Mouse (Mus musculus) adrenal gland, postnatal 36 days (tissue): ENCODE data around the gene Tnfrsf25. TPM values are rescaled to one million over a fixed set of nuclear protein-coding genes. Genes with fewer than 3 reads are reported as not detected.

Experiments
- DNase-seq, 2 experiments: peaks; one replicate each; pipeline ENCODE4 v3.0.0; 2021; ENCODE audit warnings: mixed read lengths in 1 of 2
- total RNA-seq, 2 experiments: library from RNA; stranded (reverse); gene quantifications; 2 replicates each; pipeline ENCODE4 v1.2.3; 2021

Tnfrsf25 gene
- total RNA-seq, 2 experiments from 2014 or later = 1.7 to 3.0 TPM

DNA sequence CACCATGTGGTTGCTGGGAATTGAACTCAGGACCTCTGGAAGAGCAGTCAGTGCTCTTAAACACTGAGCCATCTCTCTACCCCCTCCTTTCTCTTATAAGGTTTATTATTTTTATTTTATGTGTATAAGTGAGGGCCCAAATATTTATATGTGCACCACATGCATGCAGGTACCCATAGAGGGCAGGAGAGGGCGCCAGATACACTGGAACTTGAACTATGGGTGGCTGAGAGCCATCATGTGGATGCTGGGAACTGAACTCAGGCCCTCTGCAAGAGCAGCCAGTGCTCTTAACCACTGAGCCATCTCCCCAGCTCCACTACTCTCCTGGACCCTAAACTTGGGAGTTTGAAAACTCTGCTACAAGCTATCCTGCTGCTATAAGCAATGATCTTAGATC lies 27.9 kb downstream of the Tnfrsf25 start:
- no peak for DNase-seq

DNA sequence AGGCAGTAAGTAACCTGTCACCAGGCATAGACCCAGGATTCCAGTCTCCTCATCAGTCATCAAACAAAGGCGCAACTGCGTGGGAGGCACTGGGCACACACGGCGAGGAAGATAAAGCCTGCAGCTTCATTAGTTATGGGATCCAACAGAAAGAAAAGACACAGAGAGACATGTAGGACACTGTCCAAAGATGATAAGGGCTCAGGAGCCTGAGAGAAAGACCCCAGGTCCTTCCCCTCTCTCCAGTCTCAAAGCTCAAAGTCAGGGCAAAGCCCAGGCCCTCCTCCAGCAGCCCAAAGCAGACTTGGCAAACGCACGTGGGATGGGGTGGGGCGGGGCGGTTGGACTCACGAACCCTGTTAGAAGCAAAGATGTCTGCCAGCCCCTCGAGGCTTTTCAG lies 29.7 kb downstream of the Tnfrsf25 start:
- no peak for DNase-seq

DNA sequence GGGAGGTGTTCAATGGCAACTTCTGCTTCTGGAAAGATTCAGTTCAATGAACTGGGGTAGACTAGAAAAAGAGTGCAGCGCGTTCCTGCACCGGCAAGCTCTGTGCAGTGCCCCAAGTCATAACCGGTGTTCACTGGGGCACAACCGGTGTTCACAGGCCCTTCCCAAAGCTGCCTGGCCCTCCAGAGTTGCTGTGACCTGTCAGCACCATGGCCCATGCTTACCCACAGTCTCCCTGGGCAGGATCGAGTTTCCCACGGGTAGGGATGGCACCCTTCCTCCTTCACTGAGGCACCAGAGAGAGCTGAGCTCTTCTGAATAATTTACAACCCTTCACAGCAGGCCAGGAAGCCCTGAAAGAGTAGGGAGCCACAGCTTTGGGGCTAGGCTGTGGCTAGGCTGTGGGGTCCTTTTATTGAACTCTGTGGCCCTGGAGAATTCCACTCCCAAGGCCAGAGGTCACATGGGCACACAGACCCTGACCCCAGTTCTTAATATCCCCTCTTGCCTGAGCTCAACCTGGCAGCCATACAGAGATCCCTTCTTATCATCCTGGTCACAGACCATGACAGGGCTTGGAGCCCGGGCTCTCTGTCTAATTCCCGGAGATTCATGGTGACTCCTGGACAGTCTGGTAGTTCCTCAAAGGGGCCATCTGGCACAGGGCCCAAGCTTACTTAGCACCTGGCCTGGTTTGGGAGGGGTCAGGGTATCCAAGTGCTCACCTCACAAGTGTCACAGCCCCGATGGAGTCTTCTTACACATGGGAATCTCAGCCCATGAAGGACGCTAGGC lies 30.5 kb downstream of the Tnfrsf25 start:
- no peak for DNase-seq

DNA sequence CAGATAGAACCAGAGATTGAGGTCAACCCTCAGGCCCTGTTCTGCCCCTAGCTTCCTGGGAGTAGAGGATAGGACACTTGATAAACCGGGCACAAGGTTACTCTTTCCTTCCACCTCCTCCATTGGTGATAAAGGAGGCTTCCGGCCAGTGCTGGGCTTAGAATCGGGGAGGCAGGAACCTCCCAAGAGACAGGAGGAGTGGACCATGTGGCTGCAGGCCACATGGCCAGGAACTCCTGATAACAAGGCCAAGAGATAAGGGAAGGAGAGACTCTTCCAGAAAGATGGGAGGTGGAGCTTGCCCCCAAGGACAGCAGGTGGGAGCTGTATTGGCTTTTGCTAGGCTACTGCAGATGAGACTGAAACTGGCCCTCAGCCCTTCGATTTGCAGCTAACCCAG lies 34.8 kb downstream of the Tnfrsf25 start:
- no peak for DNase-seq

DNA sequence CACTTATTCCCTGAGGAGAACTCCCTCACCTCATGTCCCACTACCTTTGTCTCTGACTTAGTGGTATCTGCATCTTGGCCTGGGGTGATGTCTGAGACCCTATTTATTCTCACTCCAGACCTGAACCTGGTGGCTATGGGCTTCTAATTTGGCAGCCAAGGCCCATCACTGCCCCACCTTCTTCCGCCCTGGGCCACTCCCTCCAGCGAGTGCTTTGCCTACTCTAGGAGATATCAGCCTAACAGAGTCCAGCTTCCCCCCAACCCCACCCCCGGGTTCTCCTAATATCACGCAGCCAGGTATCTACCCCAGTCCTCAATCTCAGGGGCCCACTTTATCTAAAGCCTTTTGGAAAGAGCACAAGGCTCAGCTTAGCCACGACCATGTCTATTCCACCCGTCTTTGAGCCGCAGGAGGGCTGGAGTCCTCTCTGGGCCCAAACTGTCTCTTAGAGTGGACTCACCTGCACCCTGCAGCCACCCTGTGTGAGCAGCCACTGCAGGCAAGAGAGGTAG lies 35.8 kb downstream of the Tnfrsf25 start:
- DNase-seq = no peak

DNA sequence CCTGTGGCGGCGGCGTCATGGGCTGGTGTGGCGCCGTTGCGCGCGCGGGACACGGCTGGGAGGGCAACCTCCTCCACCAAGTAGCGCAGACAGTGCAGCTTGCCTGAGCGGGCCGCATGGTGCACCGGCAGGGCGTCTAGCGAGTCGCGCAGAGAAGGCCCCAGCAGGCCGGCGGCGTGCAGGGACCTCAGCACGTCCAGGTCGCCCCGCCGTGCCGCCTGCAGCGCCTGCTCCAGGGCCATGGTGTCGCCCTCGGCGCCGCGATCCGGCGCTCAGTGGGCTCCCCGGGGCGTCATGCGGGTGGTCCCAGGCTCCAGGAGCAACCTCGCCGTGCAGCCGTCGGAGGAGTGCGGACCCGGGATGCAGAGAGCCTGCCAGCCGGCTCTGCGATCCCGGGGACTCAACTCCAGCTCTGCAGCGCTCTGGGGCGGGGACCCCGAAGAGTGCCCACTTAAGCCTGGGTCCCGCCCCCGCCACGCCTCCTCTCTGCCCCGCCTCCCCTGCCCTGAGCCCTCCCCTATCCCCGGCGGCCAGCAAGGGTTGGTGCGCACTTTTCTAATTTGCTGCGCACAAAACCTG lies 36.3 kb downstream of the Tnfrsf25 start, which contains the start of gene Espn:
TSS of gene Espn (minus strand) at position 406 of the 579 bp plus-strand sequence.
- DNase-seq = peak; percentile 72 to 84

DNA sequence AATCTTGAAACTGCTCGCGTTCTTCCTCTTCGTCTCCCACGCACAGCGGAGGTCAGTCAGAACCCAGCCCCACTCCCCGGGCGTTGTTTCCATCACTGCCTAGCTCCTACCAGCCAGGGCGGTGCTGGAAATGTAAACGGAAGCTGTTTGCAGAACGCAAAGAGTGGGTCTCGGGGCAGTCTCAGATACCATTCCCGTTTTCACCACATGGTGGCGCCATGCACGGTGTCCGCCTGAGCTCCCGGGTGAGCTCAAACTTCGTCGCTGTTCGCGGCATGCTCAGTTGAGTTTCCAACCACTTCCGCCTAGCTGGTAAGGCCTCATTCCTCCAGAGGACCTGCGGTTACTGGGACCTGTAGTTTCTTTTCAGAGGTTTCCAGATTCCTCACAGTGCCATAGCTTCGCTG lies 38.0 kb downstream of the Tnfrsf25 start:
- DNase-seq = peak; percentile 85 to 88

DNA sequence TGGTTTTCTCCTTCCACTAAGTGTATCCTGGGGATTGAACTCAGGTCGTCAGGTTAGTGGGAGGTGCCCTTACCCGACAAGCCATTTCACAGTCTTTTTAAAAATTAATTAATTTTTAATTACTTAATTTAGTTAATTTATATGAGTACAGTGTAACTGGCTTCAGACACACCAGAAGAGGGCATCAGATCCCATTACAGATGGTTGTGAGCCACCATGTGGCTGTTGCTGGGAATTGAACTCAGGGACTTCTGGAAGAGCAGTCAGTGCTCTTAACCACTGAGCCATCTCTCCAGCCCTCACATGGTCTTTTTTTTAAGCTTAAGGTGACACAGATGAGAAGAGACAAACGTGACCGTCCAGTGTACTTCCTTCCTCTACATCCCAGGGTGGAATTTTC lies 39.3 kb downstream of the Tnfrsf25 start:
- no peak for DNase-seq

DNA sequence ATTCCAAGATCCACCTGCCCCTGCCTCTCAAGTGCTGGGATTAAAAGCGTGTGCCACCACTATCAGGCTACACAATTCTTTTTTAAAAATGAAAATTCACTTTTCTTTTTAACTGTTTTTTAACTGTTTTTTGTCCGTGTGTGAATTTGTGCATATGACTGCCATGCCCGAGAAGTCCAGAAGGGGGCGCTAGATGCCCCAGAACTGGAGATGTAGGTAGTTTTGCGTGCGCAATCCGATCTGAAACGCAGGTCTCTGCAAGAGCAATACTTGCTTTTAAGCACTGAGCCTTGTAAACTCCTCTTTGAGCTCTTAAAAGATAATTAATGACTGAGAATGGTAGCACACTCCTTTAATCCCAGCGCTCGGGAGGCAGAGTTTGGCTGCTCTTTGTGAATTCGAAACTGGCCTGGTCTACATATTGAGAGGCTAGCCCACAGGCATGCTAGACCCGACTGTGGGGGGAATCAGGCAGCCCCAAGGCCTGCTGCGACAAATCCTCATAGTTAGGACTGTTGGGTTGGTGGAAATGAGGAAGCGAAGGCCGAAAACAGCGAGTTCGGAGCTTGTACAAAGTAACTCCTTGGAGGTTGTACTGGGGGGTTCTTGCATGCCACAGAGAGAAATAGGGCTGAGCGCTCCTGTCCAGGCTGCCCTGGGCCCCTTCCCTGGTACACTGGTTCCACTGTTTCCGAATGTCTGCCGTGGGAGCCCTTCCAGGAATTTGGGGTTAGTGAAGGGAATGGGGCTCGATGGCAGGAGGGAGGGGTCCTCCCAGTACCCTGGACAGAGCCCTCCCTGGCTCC lies 42.2 kb downstream of the Tnfrsf25 start:
- DNase-seq = no peak

DNA sequence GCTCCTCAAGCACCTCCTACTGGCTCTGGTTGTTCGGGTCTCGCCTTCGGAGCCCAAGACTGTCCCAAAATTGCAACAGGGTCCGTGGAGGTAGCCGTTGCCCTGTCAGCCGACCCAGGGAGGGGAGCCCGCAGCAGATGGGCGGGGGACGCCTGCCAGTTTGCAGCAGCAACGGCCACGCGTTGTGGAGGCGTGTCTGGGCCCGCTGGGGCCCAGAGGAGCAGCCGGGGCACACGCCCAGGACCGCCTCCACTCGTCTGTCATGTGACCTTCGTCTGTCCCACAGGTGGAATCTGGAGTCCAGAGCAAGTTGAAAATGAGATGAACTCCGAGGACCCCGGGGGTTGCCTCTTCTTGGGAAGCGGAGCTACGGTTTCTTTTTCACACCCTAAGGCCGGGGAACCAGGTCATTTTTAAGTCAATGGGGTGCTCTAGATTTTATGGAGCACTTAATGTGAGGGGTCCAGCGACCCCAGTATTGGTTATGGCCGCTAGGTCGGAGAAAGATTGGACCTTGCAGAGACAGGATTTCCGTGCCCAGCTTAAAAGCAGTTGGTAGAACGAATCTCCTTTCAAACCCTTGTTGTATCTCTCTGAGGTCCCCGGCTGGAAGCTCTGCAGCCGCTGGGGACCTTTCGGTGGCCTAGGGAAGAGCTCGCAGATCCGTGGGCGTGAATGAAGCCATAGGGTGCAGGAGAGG lies 43.0 kb downstream of the Tnfrsf25 start, which contains the start of gene Hes2:
TSS of gene Hes2 (plus strand) at position 283 of the 700 bp plus-strand sequence.
- peak in 1 of 2 experiments; percentile 39 for DNase-seq

DNA sequence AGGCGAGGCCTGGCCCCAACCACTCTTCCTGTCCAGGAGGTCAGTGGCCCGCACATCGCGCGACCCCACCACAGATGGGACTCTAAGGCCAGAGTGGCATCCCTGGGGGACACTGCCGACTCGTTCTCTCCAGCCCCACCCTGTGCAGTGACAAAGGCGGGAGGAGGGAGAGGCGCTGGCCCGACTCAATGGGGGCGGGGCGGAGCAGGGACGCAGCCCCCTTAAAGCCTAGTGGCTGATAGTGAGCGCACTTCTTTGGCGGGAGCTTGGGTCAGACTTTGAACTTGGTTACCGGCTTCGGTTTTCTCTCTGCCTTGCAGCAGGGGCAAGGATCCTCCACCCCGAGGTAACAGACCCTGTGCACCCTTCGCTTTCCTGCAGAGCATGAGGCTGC lies 43.5 kb downstream of the Tnfrsf25 start:
- DNase-seq = peak in 1 of 2 experiments; percentile 17

DNA sequence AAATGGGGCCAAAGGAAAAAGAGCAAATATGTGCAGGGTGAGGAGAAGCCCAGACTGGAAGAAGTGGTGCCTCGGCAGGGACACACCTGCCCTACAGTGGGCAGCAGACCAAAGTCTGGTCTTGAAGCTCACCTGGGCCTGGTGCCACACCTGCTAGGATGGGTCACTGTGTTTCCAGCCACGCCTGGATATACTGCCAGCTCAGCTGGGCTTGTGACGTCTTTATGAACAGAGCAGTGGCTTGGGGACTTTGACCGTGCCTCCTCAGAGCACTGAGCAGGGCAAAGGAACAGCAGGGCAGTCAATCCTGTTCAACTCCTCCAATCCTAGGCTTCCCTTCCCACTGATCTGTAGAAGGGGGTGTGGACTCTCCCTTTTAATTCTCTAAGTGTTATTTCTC lies 45.0 kb downstream of the Tnfrsf25 start:
- DNase-seq = no peak

DNA sequence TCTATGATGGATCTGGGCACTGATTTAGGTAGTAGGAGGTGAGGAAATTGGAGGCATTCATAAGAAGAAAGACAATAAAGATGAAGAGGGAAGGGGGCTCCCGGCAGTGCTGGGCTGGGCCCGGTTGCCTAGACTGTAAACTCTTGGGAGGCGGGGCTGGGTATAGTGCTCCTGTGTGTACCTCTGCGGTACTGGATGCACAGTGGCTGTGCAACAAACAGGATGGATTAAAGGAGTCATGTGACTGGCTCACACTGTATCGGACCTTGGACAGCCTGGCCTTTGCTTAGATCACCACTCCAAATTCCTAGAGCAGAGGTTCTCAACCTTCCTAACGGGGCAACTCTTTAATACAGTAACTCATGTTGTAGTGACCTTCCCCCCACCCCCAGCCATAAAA lies 45.9 kb downstream of the Tnfrsf25 start:
- no peak for DNase-seq

DNA sequence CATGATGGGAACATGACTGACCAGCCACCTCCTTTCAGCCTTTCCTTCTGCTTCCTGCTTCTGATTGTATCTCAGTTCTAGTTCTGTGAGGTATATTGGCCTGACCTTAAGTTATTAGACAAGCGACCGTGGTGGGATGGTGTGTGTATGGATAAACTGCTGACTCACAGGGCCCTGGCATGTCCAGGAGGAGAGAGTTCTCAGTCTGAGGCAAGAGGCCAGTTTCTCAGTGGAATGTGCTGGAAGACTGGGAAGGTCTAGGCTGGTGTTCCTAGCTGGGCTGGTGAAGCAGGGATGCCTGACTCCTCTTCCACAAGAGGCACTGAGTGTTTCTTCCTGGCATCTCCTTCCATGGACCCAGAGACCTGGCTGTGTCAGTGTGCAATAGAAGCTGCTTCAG lies 47.0 kb downstream of the Tnfrsf25 start:
- no peak for DNase-seq

DNA sequence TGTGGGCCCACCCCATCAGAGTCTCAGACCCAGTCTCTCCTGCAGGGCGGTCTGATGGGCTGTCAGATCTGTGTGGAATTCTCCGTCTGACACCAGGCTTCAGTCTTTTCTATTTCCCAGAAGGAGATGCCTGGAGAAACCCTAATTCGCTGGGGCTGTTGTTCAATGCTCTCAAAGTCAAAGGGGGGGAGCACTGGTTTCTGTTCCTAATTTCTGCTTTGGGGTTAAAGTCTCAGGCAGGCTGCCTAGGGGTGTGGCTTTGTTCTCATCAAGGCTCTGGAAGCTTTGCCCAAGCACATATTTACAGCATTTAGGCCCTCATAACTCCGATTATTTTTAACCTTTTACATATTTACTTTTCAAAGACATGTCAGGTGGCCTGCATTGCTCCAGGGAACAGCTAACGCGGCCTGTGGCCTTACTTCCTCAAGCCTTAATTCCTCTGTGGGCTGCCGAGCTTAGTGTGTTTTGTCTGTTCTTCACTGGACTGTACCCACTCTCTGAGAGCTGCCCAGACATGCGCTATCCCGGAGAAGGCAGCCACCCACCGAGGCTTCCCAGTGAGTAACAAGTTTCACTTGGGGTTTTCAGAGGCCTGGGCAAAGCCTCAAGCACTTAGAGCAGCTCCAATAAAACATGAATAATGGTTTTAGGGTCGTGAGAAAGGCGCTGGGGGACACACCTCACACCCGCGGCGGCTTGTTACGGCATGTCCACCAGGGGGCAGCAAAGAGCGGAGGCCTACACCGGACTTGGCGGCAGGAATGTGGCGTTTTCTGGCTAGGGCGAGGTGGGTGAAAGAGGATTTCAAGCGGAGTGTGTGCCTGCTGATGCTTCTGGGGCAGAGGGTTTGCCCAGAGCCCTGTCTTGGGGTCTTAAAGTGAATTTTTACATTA lies 49.5 kb downstream of the Tnfrsf25 start:
- DNase-seq = peak; percentile 73 to 85

DNA sequence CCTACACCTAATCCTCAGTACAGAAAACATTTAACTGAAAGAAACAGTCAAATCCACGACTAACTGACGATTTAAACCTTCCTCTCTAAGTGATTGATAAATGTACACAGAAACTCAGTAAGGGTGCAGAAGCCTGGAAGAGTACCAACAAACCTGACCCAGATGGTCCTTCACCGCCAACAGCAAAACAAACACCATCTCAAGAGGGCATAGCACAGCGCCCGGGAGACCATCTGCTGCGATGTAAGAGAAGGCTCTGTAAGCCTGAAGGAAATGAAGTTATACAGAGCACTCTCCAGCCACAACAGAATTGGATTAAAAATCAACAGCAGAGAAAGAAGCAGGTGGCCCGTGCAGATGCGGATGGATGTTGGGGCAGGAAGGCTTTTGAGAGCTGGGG lies 52.3 kb downstream of the Tnfrsf25 start:
- no peak for DNase-seq

DNA sequence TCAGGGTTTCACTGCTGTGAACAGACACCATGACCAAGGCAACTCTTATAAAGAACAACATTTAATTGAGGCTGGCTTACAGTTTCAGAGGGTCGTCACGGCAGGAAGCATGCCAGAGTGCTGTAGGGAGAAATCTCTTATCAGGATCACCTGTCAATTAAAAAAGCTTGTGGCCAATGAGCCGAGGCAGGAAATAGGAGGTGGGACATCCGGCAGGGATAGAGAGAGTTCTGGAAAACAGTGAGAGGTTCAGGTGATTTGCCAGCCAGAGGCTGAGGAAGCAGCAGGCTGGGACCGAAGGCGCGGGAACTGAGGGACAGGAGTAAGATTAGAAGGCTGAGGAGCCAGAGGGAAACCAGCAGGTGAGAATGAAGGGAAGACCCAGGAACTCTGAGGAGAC lies 53.4 kb downstream of the Tnfrsf25 start:
- no peak for DNase-seq
